Mouse (Mus musculus) gastrocnemius, adult 8-10 months (tissue): Measurements from ENCODE around the gene Gm4303. TPM values are rescaled to one million over a fixed set of nuclear protein-coding genes. Genes with fewer than 3 reads are reported as not detected.
"Not testable (repeated sequence)": the region's sequence is repeated elsewhere in the genome, so short reads cannot be mapped to it uniquely, and the experiment has no call there.

Source experiments
- DNase-seq, 2 experiments: peaks; one replicate each; pipeline ENCODE4 v3.0.0; 2022; ENCODE audit warnings: low spot score in 2 of 2
- total RNA-seq, 4 experiments: library from RNA; stranded (reverse); gene quantifications; 2 replicates each; pipeline ENCODE4 v1.2.4; 2022

Gene Gm4303
- not detected for total RNA-seq

- not testable (repeated sequence) for DNase-seq
Measured at GRCm38 (mm10) chr10:100345672-100346071, at the start of gene Gm4303. TSS of gene Gm4303 (plus strand) at chr10:100345972.

GRCm38 (mm10) chr10:100296105-100296504, 49.7 kb upstream of the Gm4303 start:
- no peak for DNase-seq

DNA sequence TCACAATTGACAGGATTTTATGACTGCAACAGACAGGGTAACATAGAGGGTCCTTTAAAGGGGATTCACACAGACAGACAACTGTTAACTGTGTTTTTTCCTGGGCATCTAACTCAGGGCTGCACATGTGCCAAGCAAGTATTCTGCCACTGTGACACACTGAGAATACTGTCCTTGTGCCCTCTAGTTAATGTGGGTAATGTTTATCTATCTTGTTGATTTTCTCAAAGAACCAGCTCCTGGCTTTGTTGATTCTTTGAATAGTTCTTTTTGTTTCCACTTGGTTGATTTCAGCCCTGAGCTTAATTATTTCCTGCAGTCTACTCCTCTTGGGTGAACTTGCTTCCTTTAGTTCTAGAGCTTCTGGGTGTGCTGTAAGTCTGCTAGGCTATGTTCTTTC, 45.7 kb upstream of the Gm4303 start:
- not testable (repeated sequence) for DNase-seq

GRCm38 (mm10) chr10:100335376-100335775, 10.4 kb upstream of the Gm4303 start, which contains the start of gene Gm4301:
TSS of gene Gm4301 (plus strand) at chr10:100335676.
- not testable (repeated sequence) for DNase-seq

- DNase-seq = not testable (repeated sequence)
Measured at GRCm38 (mm10) chr10:100340536-100340935, 5.2 kb upstream of the Gm4303 start, which contains the start of gene Gm4302. TSS of gene Gm4302 (plus strand) at chr10:100340836.

DNA sequence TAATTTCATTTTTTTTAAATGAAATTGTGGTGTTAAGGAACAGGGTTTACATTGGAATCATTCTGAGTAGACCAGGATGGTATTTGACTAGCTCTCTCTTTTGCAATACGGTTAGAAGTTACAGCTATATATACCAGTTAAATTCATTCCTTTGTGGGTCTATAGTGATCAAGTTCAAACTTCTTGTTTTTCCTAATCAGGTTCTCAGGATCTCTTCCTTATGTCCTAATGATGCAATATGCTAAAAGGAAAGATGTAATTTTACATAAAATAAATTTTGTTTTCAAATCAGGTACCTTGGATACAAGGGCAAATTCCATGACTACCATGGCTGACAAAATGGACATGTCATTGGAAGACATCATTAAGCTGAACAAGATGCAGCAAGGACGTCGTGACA, 5.0 kb downstream of the Gm4303 start, which contains the start of gene Gm4305:
Gm4305 (plus strand) TSS at position 301 of the 400 bp plus-strand sequence.
- DNase-seq = not testable (repeated sequence)

DNA sequence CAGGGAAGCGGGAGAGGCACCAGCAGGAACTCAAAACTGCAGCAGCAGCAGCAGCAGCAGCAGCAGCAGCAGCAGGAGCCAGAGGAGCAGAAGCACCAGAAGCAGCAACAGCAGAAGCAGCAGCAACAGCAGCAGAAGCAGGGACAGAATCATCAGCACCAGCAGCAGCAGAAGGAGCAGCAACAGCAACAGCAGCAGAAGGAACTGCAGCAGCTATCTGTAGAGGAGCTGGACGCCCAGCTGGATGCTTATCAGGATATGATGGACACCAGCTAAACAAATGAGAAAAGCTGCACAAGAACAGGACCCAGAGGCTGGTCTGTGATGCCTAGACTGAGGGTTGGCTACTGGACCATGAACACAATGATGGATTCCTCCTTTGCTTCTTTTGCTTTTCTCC, 11.1 kb downstream of the Gm4303 start:
- DNase-seq = peak in 1 of 2 experiments; percentile 3

GRCm38 (mm10) chr10:100361038-100361437, 15.3 kb downstream of the Gm4303 start, which contains the start of gene Gm4307:
TSS of gene Gm4307 (plus strand) at chr10:100361338.
- not testable (repeated sequence) for DNase-seq

DNA sequence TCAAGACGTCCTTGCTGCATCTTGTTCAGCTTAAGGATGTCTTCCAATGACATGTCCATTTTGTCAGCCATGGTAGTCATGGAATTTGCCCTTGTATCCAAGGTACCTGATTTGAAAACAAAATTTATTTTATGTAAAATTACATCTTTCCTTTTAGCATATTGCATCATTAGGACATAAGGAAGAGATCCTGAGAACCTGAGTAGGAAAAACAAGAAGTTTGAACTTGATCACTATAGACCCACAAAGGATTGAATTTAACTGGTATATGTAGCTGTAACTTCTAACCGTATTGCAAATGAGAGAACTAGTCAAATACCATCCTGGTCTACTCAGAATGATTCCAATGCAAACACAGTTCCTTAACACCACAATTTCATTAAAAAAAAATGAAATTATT, 36.7 kb downstream of the Gm4303 start, which contains the start of gene Gm4312:
Gm4312 (minus strand) TSS at position 101 of the 400 bp plus-strand sequence.
- DNase-seq = not testable (repeated sequence)

Other genes with a start within 250 kb of the Gm4303 start
- gene Gm4301, start 10.3 kb upstream of the Gm4303 start, total RNA-seq = not detected
- gene Gm4302, start 5.1 kb upstream of the Gm4303 start, total RNA-seq = not detected
- not detected for gene Gm4305, start 5.1 kb downstream of the Gm4303 start, total RNA-seq
- gene Gm4307, start 15.4 kb downstream of the Gm4303 start, total RNA-seq = not detected
- not detected for gene Gm4312, start 36.6 kb downstream of the Gm4303 start, total RNA-seq
- gene Tmtc3, start 141.4 kb downstream of the Gm4303 start, total RNA-seq = 10 to 100 TPM in 1 of 4 experiments, 1 to 10 TPM in 3; 8.9 to 10.9 (median 9.7) TPM
- gene Cep290, start 141.6 kb downstream of the Gm4303 start, total RNA-seq = 1 to 10 TPM; 2.9 to 4.3 (median 3.8) TPM
- 1 to 10 TPM; 7.9 to 8.7 (median 8.2) TPM for gene 4930430F08Rik, start 244.5 kb downstream of the Gm4303 start, total RNA-seq
- gene 1700017N19Rik, start 244.5 kb downstream of the Gm4303 start, total RNA-seq = not detected